Mouse (Mus musculus): ENCODE results near the gene Psg27. TPM values are rescaled to one million over a fixed set of nuclear protein-coding genes. Genes with fewer than 3 reads are reported as not detected.
"Not testable (repeated sequence)": the region's sequence is repeated elsewhere in the genome, so short reads cannot be mapped to it uniquely, and the experiment has no call there.

Psg27 gene
- not detected in 2 replicates for total RNA-seq (2014; rRNA removed)
- polyA plus RNA-seq (2012; rRNA removed): not detected in 2 replicates

DNA sequence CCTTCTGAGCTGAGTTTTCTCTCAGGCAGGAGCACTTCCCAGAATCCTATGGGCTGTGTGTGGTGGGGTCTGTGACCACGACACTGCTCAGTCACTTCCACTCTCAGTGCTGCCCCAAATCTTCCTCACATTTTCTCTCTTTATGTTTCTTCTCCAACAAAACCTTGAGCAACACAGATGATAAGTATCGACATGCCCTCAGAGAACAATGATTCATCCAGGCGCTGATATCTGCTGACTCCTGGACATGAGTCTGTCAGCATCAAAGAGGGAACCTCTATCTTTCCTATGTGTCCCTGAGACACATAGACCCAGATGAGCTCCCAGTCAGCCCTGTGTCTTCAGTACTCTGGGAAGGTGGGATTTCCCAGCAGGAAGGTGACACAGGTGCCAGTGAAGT lies at the start of gene Psg27:
Gene Psg27, minus strand, starts transcription at position 101 of the 400 bp plus-strand sequence.
- H3K27ac ChIP-seq (replicated peaks; ENCODE audit: insufficient read depth, low read depth, low read length): no peak within 1 kb of the TSS
- no peak within 1 kb of the TSS for H3K4me3 ChIP-seq (ENCODE audit: insufficient read depth, low read depth, low read length)
- no peaks in the 10 kb centered on the region for H3K4me1 ChIP-seq (ENCODE audit: control insufficient read depth, insufficient read depth, low read length)
- no peaks in the 10 kb centered on the region for H3K27me3 ChIP-seq (ENCODE audit: control insufficient read depth, insufficient read depth, low read length)
- H3K36me3 ChIP-seq (ENCODE audit: control insufficient read depth, insufficient read depth, low read length): no peaks in the 10 kb centered on the region
- no peaks in the 10 kb centered on the region for H3K79me2 ChIP-seq (ENCODE audit: control insufficient read depth, insufficient read depth, low read length)
- no peak within 1 kb of the TSS for H3K9ac ChIP-seq (ENCODE audit: low read depth, low read length)
- TF ChIP-seq POLR2A (IDR thresholded peaks at IDR 0.05; ENCODE audit: extremely low read depth, insufficient read depth, low read length) (no peak), CTCF (IDR thresholded peaks at IDR 0.05; ENCODE audit: low read depth, low read length) (no peak)
- no peak for DNase-seq (ENCODE audit: extremely low read depth, low read depth, low spot score)
- WGBS: 75% methylated on average over 3 of the region's 3 CpGs

DNA sequence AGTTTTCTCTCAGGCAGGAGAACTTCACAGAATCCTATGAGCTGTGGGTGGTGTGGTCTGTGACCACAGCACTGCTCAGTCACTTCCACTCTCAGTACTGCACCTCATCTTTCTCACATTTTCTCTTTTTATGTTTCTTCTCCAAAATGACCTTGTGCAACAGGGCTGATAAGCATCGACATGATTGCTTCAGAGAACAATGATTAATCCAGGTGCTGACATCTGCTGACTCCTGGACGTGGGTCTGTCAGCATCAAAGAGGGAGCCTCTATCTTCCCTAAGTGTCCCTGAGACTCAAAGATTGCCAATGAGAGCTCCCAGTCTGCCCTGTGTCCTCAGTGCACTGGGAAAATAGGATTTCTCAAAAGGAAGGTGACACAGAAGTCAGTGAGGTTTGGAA lies 49.3 kb upstream of the Psg27 start, which contains the start of gene Psg23:
Gene Psg23, minus strand, starts transcription at position 101 of the 400 bp plus-strand sequence.
- WGBS: 21% methylated on average over 2 of the region's 2 CpGs

DNA sequence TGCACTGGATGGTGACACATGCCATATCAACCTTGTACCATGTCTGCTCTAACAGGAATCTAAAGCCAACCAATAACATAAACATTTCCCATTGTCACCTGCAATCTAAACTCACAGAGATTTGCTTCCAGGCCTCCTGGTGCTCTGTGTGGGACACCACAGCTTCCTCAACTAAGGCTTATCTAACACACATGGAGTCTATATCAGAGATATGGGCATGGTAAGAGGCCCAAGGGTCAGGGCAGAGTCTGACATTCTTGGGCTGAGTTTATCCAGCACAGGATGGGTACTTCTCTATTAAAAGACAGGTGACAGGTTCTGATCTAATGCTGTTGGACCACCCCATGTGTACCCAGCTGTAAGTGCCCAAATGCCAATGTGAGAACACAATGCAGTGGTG lies 7.3 kb downstream of the Psg27 start:
- no peaks in the 10 kb centered on the region for H3K4me1 ChIP-seq (ENCODE audit: control insufficient read depth, insufficient read depth, low read length)
- DNase-seq (ENCODE audit: extremely low read depth, low read depth, low spot score): no peak
- no peak overlapping the region for H3K9ac ChIP-seq (ENCODE audit: low read depth, low read length)
- no peaks in the 10 kb centered on the region for H3K79me2 ChIP-seq (ENCODE audit: control insufficient read depth, insufficient read depth, low read length)
- no peak overlapping the region for H3K27ac ChIP-seq (replicated peaks; ENCODE audit: insufficient read depth, low read depth, low read length)
- no peaks in the 10 kb centered on the region for H3K27me3 ChIP-seq (ENCODE audit: control insufficient read depth, insufficient read depth, low read length)
- H3K4me3 ChIP-seq (ENCODE audit: insufficient read depth, low read depth, low read length): no peak overlapping the region
- TF ChIP-seq CTCF (IDR thresholded peaks at IDR 0.05; ENCODE audit: low read depth, low read length) (no peak), POLR2A (IDR thresholded peaks at IDR 0.05; ENCODE audit: extremely low read depth, insufficient read depth, low read length) (no peak)
- H3K36me3 ChIP-seq (ENCODE audit: control insufficient read depth, insufficient read depth, low read length): no peaks in the 10 kb centered on the region

More for the DNA sequence above, 49.3 kb upstream of the Psg27 start, which contains the start of gene Psg23:
- H3K9ac ChIP-seq (ENCODE audit: low read depth, low read length); DNase-seq (ENCODE audit: extremely low read depth, low read depth, low spot score); H3K4me1 ChIP-seq (ENCODE audit: control insufficient read depth, insufficient read depth, low read length); H3K4me3 ChIP-seq (ENCODE audit: insufficient read depth, low read depth, low read length); H3K36me3 ChIP-seq (ENCODE audit: control insufficient read depth, insufficient read depth, low read length); H3K27ac ChIP-seq (replicated peaks; ENCODE audit: insufficient read depth, low read depth, low read length); H3K79me2 ChIP-seq (ENCODE audit: control insufficient read depth, insufficient read depth, low read length); H3K27me3 ChIP-seq (ENCODE audit: control insufficient read depth, insufficient read depth, low read length): not testable (repeated sequence)

DNA sequence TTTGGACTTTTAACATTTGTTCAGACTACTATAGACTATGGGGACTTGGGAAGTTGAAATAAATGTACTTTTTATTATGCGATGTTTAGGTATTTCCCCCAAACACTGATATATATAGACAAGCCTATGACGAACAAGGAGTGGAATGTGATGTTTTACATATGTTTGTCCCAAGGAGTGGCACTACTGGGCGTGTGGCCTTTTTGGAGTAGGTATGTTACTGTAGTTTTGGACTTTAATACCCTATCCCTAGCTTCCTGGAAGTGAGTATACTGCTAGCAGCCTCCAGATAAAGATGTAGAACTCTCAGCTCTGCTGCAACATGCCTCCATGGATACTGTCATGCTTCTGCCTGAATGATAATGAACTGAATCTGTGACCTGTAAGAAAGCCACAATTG lies 11.4 kb downstream of the Psg27 start:
- DNase-seq (ENCODE audit: extremely low read depth, low read depth, low spot score); H3K27ac ChIP-seq (replicated peaks; ENCODE audit: insufficient read depth, low read depth, low read length): not testable (repeated sequence)

DNA sequence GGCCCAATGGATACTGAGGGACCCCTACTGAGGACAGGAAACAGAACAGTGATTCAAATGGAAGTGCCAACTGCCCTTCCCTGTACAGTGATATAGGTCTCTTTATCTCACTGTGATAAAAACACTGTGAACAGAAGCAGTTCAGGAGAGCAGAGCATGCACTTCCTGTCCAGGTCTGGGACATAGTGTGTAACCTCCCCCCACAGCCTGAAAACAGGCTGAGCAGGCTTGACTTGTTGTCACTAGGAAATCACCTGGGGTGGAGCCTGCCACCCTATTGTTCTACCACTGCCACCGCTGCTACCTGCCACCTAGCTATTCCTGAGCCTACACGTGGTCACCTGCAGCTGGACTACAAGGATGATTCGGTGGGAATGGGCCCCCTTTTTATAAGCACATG lies 33.7 kb downstream of the Psg27 start:
- Histone ChIP-seq H3K27me3 (ENCODE audit: control insufficient read depth, insufficient read depth, low read length) (no peaks in the 10 kb centered on the region), H3K36me3 (ENCODE audit: control insufficient read depth, insufficient read depth, low read length) (no peaks in the 10 kb centered on the region), H3K9ac (ENCODE audit: low read depth, low read length) (no peak overlapping the region), H3K4me1 (ENCODE audit: control insufficient read depth, insufficient read depth, low read length) (no peaks in the 10 kb centered on the region), H3K27ac (replicated peaks; ENCODE audit: insufficient read depth, low read depth, low read length) (no peak overlapping the region), H3K4me3 (ENCODE audit: insufficient read depth, low read depth, low read length) (no peak overlapping the region), H3K79me2 (ENCODE audit: control insufficient read depth, insufficient read depth, low read length) (no peaks in the 10 kb centered on the region)
- 36% methylated on average over 3 of the region's 3 CpGs for WGBS
- DNase-seq (ENCODE audit: extremely low read depth, low read depth, low spot score): no peak
- TF ChIP-seq CTCF (IDR thresholded peaks at IDR 0.05; ENCODE audit: low read depth, low read length): no peak
- TF ChIP-seq POLR2A (IDR thresholded peaks at IDR 0.05; ENCODE audit: extremely low read depth, insufficient read depth, low read length): no peak

More for the DNA sequence above, 11.4 kb downstream of the Psg27 start:
- 61% methylated on average over 3 of the region's 3 CpGs for WGBS
- H3K27me3 ChIP-seq (ENCODE audit: control insufficient read depth, insufficient read depth, low read length); H3K4me1 ChIP-seq (ENCODE audit: control insufficient read depth, insufficient read depth, low read length); H3K79me2 ChIP-seq (ENCODE audit: control insufficient read depth, insufficient read depth, low read length); H3K9ac ChIP-seq (ENCODE audit: low read depth, low read length); H3K36me3 ChIP-seq (ENCODE audit: control insufficient read depth, insufficient read depth, low read length); H3K4me3 ChIP-seq (ENCODE audit: insufficient read depth, low read depth, low read length): not testable (repeated sequence)

DNA sequence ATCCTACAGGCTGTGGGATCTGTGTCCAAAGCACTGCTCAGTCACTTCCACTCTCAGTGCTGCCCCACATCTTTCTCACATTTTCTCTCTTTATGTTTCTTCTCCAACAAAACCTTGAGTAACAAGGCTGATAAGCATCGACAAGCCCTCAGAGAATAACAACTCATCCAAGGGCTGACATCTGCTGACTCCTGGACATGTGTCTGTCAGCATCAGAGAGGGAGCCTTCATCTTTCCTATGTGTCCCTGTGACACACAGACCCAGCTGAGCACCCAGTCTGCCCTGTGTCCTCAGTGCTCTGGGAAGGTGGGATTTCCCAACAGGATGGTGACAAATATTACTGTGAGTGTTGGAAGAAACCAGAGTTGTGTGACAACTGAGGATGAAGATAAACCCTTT lies 34.9 kb downstream of the Psg27 start, which contains the start of gene Psg25:
Gene Psg25, minus strand, starts transcription at position 101 of the 400 bp plus-strand sequence.
- Histone ChIP-seq H3K27me3 (ENCODE audit: control insufficient read depth, insufficient read depth, low read length) (no peaks in the 10 kb centered on the region), H3K79me2 (ENCODE audit: control insufficient read depth, insufficient read depth, low read length) (no peaks in the 10 kb centered on the region), H3K4me3 (ENCODE audit: insufficient read depth, low read depth, low read length) (no peak within 1 kb of the TSS), H3K4me1 (ENCODE audit: control insufficient read depth, insufficient read depth, low read length) (no peaks in the 10 kb centered on the region), H3K36me3 (ENCODE audit: control insufficient read depth, insufficient read depth, low read length) (no peaks in the 10 kb centered on the region), H3K27ac (replicated peaks; ENCODE audit: insufficient read depth, low read depth, low read length) (no peak within 1 kb of the TSS), H3K9ac (ENCODE audit: low read depth, low read length) (no peak within 1 kb of the TSS)
- TF ChIP-seq CTCF (IDR thresholded peaks at IDR 0.05; ENCODE audit: low read depth, low read length) (no peak), POLR2A (IDR thresholded peaks at IDR 0.05; ENCODE audit: extremely low read depth, insufficient read depth, low read length) (no peak)
- DNase-seq (ENCODE audit: extremely low read depth, low read depth, low spot score): no peak
- WGBS: 80% methylated on average over 1 of the region's 1 CpGs
